1 mouse cellular context compared by ENCODE assay signal in the genomic region with DNA sequence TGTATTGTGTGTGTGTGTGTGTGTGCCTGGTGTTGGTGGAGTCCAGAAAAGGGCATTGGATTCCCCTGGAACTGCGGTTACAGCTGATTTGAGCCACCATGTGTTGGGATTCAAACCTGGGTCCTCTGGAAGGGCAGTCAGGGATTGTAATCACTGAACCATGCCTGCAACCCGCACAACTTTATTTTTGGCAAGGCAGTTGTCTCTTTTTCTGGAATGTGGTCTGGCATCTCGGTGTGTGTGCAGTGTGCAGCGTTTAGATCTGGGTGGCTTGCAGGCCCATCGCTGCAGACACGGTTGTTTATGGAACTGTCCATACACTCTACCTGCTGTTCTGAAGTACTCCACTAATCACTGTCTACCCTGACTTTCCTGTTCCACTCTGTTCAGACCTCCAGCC.
TF ChIP-seq lines count a peak whose summit lies in the region.

No protein-coding gene starts in this region.

TF ChIP-seq in CH12.LX, 34 proteins besides CTCF, POLR2A, EP300 and RAD21:
- TF ChIP-seq ETS1 (conservative IDR thresholded peaks at IDR 0.05; ENCODE audit: low read depth, low read length), result no peak
- TF ChIP-seq CHD2 (IDR thresholded peaks at IDR 0.05; ENCODE audit: low read length), result no peak
- TF ChIP-seq ZNF384 (IDR thresholded peaks at IDR 0.05; ENCODE audit: low read depth, low read length), result no peak
- TF ChIP-seq ZKSCAN1 (IDR thresholded peaks at IDR 0.05; ENCODE audit: borderline replicate concordance, low read depth, low read length), result no peak
- TF ChIP-seq KAT2A (IDR thresholded peaks at IDR 0.05; ENCODE audit: insufficient replicate concordance, low read length), result no peak
- no peak for TF ChIP-seq NELFE (IDR thresholded peaks at IDR 0.05; ENCODE audit: low read depth, low read length)
- TF ChIP-seq ELF1 (IDR thresholded peaks at IDR 0.05; ENCODE audit: low read depth, low read length), result no peak
- TF ChIP-seq MAZ (IDR thresholded peaks at IDR 0.05; ENCODE audit: low read depth, low read length), result no peak
- no peak for TF ChIP-seq JUN (IDR thresholded peaks at IDR 0.05; ENCODE audit: insufficient read depth, low read depth, low read length)
- no peak for TF ChIP-seq E2F4 (IDR thresholded peaks at IDR 0.05; ENCODE audit: insufficient replicate concordance, low read depth, low read length)
